9 mouse cellular contexts compared by ENCODE assay signal in genomic region chr11:19011108-19011805, GRCm38 (mm10). TPM values are rescaled to one million over a fixed set of nuclear protein-coding genes. Genes with fewer than 3 reads are reported as not detected.
DNase-seq lines count a peak whose midpoint lies in the region; ATAC-seq and TF ChIP-seq lines count a peak whose summit lies in the region.
"Had no signal": no experiment of that assay in that cellular context is flagged by ENCODE, and none has a peak within 500 bp of the region (broad histone marks: within the 10 kb centered on the region; RNA-seq: fewer than 3 reads in every experiment).

No protein-coding gene starts in this region.

- peak overlapping the region; percentile 28; the same call in 1 of the 2 replicates for H3K4me3 ChIP-seq in heart, adult 2 months
- peak overlapping the region; percentile 50; the same call in 1 of the 2 replicates for H3K4me3 ChIP-seq in midbrain, embryonic 10.5 days
- no peak overlapping the region for H3K4me3 ChIP-seq in midbrain, embryonic 15.5 days
- H3K4me3 ChIP-seq in intestine, embryonic 15.5 days (replicated peaks) = peak overlapping the region; percentile 12; the same call in 1 of the 2 replicates
- peak overlapping the region; percentile 88 for H3K4me3 ChIP-seq in stomach, embryonic 16.5 days (replicated peaks; ENCODE audit: low read length)

- H3K4me2 ChIP-seq in midbrain, embryonic 15.5 days = no peak overlapping the region
- peak overlapping the region; percentile 80 for H3K4me2 ChIP-seq in intestine, embryonic 15.5 days (replicated peaks)
- H3K4me2 ChIP-seq in stomach, embryonic 16.5 days (ENCODE audit: low read depth, low read length) = peak overlapping the region; percentile 85

- no peaks in the 10 kb centered on the region; the same call in 1 of the 2 replicates for H3K79me2 ChIP-seq in heart, adult 2 months (replicated peaks; ENCODE audit: control insufficient read depth, insufficient read depth, low read length)

- DNase-seq in heart, adult 2 months = no peak
- no peak for DNase-seq in heart, adult 9 months (ENCODE audit: low spot score in 2 of 2)
- DNase-seq in midbrain, embryonic 10.5 days (ENCODE audit: low spot score) = no peak
- no peak for DNase-seq in left cerebral cortex, postnatal 25 days (ENCODE audit: low spot score in 2 of 2)
- no peak for DNase-seq in embryo, embryonic 11 days

- no peak for ATAC-seq in midbrain, embryonic 15.5 days (replicated peaks)
- ATAC-seq in intestine, embryonic 15.5 days = no peak
- ATAC-seq in stomach, embryonic 16.5 days (ENCODE audit: insufficient read depth, low FRiP score) = no peak

- no peak for TF ChIP-seq EP300 in heart, adult 2 months (IDR thresholded peaks at IDR 0.05; ENCODE audit: insufficient read depth, low read depth, low read length)

- no peak overlapping the region for H3K9ac ChIP-seq in heart, adult 2 months (ENCODE audit: low read depth, low read length)
- no peak overlapping the region for H3K9ac ChIP-seq in midbrain, embryonic 15.5 days
- peak overlapping the region; percentile 63 for H3K9ac ChIP-seq in intestine, embryonic 15.5 days
- H3K9ac ChIP-seq in stomach, embryonic 16.5 days (ENCODE audit: low read length) = peak overlapping the region; percentile 79

- H3K27ac ChIP-seq in heart, adult 2 months = peak overlapping the region; percentile 84
- no peak overlapping the region for H3K27ac ChIP-seq in midbrain, embryonic 10.5 days (replicated peaks)
- H3K27ac ChIP-seq in midbrain, embryonic 15.5 days = no peak overlapping the region
- peak overlapping the region; percentile 66; the same call in 1 of the 2 replicates for H3K27ac ChIP-seq in intestine, embryonic 15.5 days
- H3K27ac ChIP-seq in stomach, embryonic 16.5 days (ENCODE audit: low read length) = peak overlapping the region; percentile 91
- H3K27ac ChIP-seq: embryonic facial prominence, embryonic 15.5 days had no signal

- intact Hi-C loops in heart, adult 2 months (cut with DNase I) = no loop called here
- intact Hi-C loops in left cerebral cortex, postnatal 25 days (cut with DNase I) = no loop called here

- no peak for TF ChIP-seq CTCF in heart, adult 2 months (IDR thresholded peaks at IDR 0.05)

- TF ChIP-seq POLR2A in heart, adult 2 months (IDR thresholded peaks at IDR 0.05; ENCODE audit: insufficient read depth, low read depth, low read length) = no peak

- WGBS in heart, adult 2 months = 63% methylated on average over 9 of the region's 9 CpGs
- 21% methylated on average over 9 of the region's 9 CpGs for WGBS in midbrain, embryonic 10.5 days
- WGBS in midbrain, embryonic 15.5 days = 30% methylated on average over 9 of the region's 9 CpGs
- WGBS in intestine, embryonic 15.5 days = 38% methylated on average over 9 of the region's 9 CpGs
- 26% methylated on average over 9 of the region's 9 CpGs for WGBS in stomach, embryonic 16.5 days

- H3K4me1 ChIP-seq in heart, adult 2 months (ENCODE audit: control insufficient read depth, insufficient read depth, low read length) = peaks cover 2% of the 10 kb centered on the region; the same call in 1 of the 2 replicates
- peaks cover 96% of the 10 kb centered on the region for H3K4me1 ChIP-seq in midbrain, embryonic 10.5 days
- peaks cover 45% of the 10 kb centered on the region for H3K4me1 ChIP-seq in midbrain, embryonic 15.5 days
- H3K4me1 ChIP-seq in intestine, embryonic 15.5 days (replicated peaks) = peaks cover 7% of the 10 kb centered on the region; the same call in 1 of the 2 replicates
- peaks cover 25% of the 10 kb centered on the region for H3K4me1 ChIP-seq in stomach, embryonic 16.5 days (ENCODE audit: control insufficient read depth, insufficient read depth, low read length)

- no peaks in the 10 kb centered on the region for H3K9me3 ChIP-seq in midbrain, embryonic 10.5 days (replicated peaks)
- no peaks in the 10 kb centered on the region for H3K9me3 ChIP-seq in midbrain, embryonic 15.5 days
- no peaks in the 10 kb centered on the region for H3K9me3 ChIP-seq in intestine, embryonic 15.5 days
- no peaks in the 10 kb centered on the region for H3K9me3 ChIP-seq in stomach, embryonic 16.5 days (replicated peaks; ENCODE audit: control insufficient read depth, low read length)
- H3K9me3 ChIP-seq: embryonic facial prominence, embryonic 15.5 days had no signal

- no peaks in the 10 kb centered on the region for H3K27me3 ChIP-seq in heart, adult 2 months (ENCODE audit: control insufficient read depth, insufficient read depth, low read length)
- peaks cover 82% of the 10 kb centered on the region for H3K27me3 ChIP-seq in midbrain, embryonic 10.5 days (ENCODE audit: low read depth, poor library complexity, severe bottlenecking)
- peaks cover 19% of the 10 kb centered on the region; the same call in 1 of the 2 replicates for H3K27me3 ChIP-seq in midbrain, embryonic 15.5 days (replicated peaks)
- H3K27me3 ChIP-seq in intestine, embryonic 15.5 days (replicated peaks) = no peaks in the 10 kb centered on the region
- no peaks in the 10 kb centered on the region for H3K27me3 ChIP-seq in stomach, embryonic 16.5 days (ENCODE audit: control insufficient read depth, insufficient read depth, low read length)

- peaks cover 21% of the 10 kb centered on the region for H3K36me3 ChIP-seq in heart, adult 2 months (ENCODE audit: control insufficient read depth, insufficient read depth, low read length)
- H3K36me3 ChIP-seq in midbrain, embryonic 10.5 days = peaks cover 10% of the 10 kb centered on the region; the same call in 1 of the 2 replicates
- H3K36me3 ChIP-seq in midbrain, embryonic 15.5 days (replicated peaks) = no peaks in the 10 kb centered on the region
- no peaks in the 10 kb centered on the region for H3K36me3 ChIP-seq in intestine, embryonic 15.5 days
- 0 out of 2 replicates have a peak, but pooled peaks cover 8% of the 10 kb centered on the region for H3K36me3 ChIP-seq in stomach, embryonic 16.5 days (ENCODE audit: control insufficient read depth, insufficient read depth, low read length)
- H3K36me3 ChIP-seq: embryonic facial prominence, embryonic 15.5 days had no signal

RNA-seq across cellular contexts. Expression of gene Meis1, which starts 7.5 kb away (rescaled TPM):
- total RNA-seq in heart, adult 2 months (2021) = 10 to 100 TPM; 29.0 to 31.4 TPM
- 18.2 and 22.6 TPM in 2 replicates for polyA plus RNA-seq in heart, adult 2 months (2012; rRNA removed)
- polyA plus RNA-seq in midbrain, embryonic 10.5 days (2016; fragmentation: Nextera tagmentation; extraction: Ambion mirVana) = 44.5 and 48.0 TPM in 2 replicates
- polyA plus RNA-seq in midbrain, embryonic 15.5 days (2015; fragmentation: Nextera tagmentation; extraction: Ambion mirVana) = 38.5 and 43.1 TPM in 2 replicates
- 106 and 112 TPM in 2 replicates for polyA plus RNA-seq in intestine, embryonic 15.5 days (2015; fragmentation: Nextera tagmentation; extraction: Ambion mirVana)
- 143 and 153 TPM in 2 replicates for polyA plus RNA-seq in stomach, embryonic 16.5 days (2015; fragmentation: Nextera tagmentation; extraction: Ambion mirVana)
- total RNA-seq in left cerebral cortex, postnatal 25 days (2021) = 1 to 10 TPM; 5.0 to 5.8 TPM

Comparison
In these comparisons a context has a peak if more than half of its experiments do, and no peak if none do; other contexts are left out.
1. H3K27ac ChIP-seq: peak in heart, adult 2 months (single experiment), intestine, embryonic 15.5 days (single experiment) and stomach, embryonic 16.5 days (single experiment); none in midbrain, embryonic 10.5 days (single experiment) and midbrain, embryonic 15.5 days (single experiment).
2. H3K9ac ChIP-seq: peak in intestine, embryonic 15.5 days (single experiment) and stomach, embryonic 16.5 days (single experiment); none in heart, adult 2 months (single experiment) and midbrain, embryonic 15.5 days (single experiment).